Mouse (Mus musculus): ENCODE measurements around the gene Apbb2. TPM values are rescaled to one million over a fixed set of nuclear protein-coding genes. Genes with fewer than 3 reads are reported as not detected.

Gene Apbb2
- polyA plus RNA-seq, 1 experiment from 2014 or later, result 27.8 TPM

GRCm38 (mm10) chr5:66350611-66351010 is 268.0 kb downstream of the Apbb2 start:
- Histone ChIP-seq H3K4me1 (ENCODE audit: control insufficient read depth, insufficient read depth, low read length) (no peaks in the 10 kb centered on the region), H3K36me3 (replicated peaks; ENCODE audit: control insufficient read depth, insufficient read depth, low read depth, low read length) (no peaks in the 10 kb centered on the region), H3K9ac (replicated peaks; ENCODE audit: low read length) (no peak overlapping the region), H3K4me3 (ENCODE audit: low read depth, low read length) (no peak overlapping the region), H3K9me3 (replicated peaks; ENCODE audit: control insufficient read depth, low read length) (no peaks in the 10 kb centered on the region), H3K27ac (replicated peaks; ENCODE audit: low read depth, low read length) (no peak overlapping the region), H3K4me2 (ENCODE audit: low read depth, low read length) (no peak overlapping the region), H3K27me3 (ENCODE audit: control insufficient read depth, insufficient read depth, low read length) (no peaks in the 10 kb centered on the region)
- ATAC-seq (replicated peaks; ENCODE audit: insufficient number of reproducible peaks, low FRiP score, low TSS enrichment, low read depth) (no peak), DNase-seq (ENCODE audit: low spot score) (no peak)
- WGBS, result 77% methylated on average over 6 of the region's 6 CpGs

DNA sequence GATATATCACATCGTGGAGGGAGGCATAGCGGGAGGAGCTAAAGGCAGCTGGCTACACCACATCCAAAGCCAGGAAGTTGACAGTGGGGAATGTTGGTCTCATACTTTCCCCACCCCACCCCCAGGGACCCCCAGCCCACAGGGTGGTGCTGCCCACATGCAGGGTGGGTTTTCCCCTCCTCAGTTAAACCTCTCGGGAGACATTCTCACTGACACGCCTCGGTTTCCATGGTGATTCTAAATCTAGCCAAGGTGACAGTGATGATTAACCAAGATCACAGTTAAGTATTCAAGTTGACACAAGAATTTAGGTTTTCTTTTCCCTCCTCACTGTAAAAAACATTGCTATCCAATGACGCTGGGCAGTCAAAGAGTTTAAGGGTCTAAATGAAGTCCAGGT is 270.2 kb downstream of the Apbb2 start:
- Histone ChIP-seq H3K36me3 (replicated peaks; ENCODE audit: control insufficient read depth, insufficient read depth, low read depth, low read length) (no peaks in the 10 kb centered on the region), H3K4me2 (ENCODE audit: low read depth, low read length) (no peak overlapping the region), H3K27ac (replicated peaks; ENCODE audit: low read depth, low read length) (no peak overlapping the region), H3K4me1 (ENCODE audit: control insufficient read depth, insufficient read depth, low read length) (no peaks in the 10 kb centered on the region), H3K9me3 (replicated peaks; ENCODE audit: control insufficient read depth, low read length) (no peaks in the 10 kb centered on the region), H3K9ac (replicated peaks; ENCODE audit: low read length) (no peak overlapping the region), H3K27me3 (ENCODE audit: control insufficient read depth, insufficient read depth, low read length) (no peaks in the 10 kb centered on the region), H3K4me3 (ENCODE audit: low read depth, low read length) (no peak overlapping the region)
- ATAC-seq (replicated peaks; ENCODE audit: insufficient number of reproducible peaks, low FRiP score, low TSS enrichment, low read depth), result no peak
- DNase-seq (ENCODE audit: low spot score), result no peak
- WGBS, result 87% methylated on average over 6 of the region's 6 CpGs

GRCm38 (mm10) chr5:66346756-66347155 is 271.8 kb downstream of the Apbb2 start:
- no peaks in the 10 kb centered on the region for H3K9me3 ChIP-seq (replicated peaks; ENCODE audit: control insufficient read depth, low read length)
- H3K36me3 ChIP-seq (replicated peaks; ENCODE audit: control insufficient read depth, insufficient read depth, low read depth, low read length), result no peaks in the 10 kb centered on the region
- WGBS, result 88% methylated on average over 6 of the region's 6 CpGs
- no peaks in the 10 kb centered on the region for H3K4me1 ChIP-seq (ENCODE audit: control insufficient read depth, insufficient read depth, low read length)
- no peak overlapping the region for H3K27ac ChIP-seq (replicated peaks; ENCODE audit: low read depth, low read length)
- H3K9ac ChIP-seq (replicated peaks; ENCODE audit: low read length), result no peak overlapping the region
- DNase-seq (ENCODE audit: low spot score), result no peak
- no peaks in the 10 kb centered on the region for H3K27me3 ChIP-seq (ENCODE audit: control insufficient read depth, insufficient read depth, low read length)
- no peak for ATAC-seq (replicated peaks; ENCODE audit: insufficient number of reproducible peaks, low FRiP score, low TSS enrichment, low read depth)
- H3K4me3 ChIP-seq (ENCODE audit: low read depth, low read length), result no peak overlapping the region
- H3K4me2 ChIP-seq (ENCODE audit: low read depth, low read length), result no peak overlapping the region

GRCm38 (mm10) chr5:66345140-66345539 is 273.4 kb downstream of the Apbb2 start:
- Histone ChIP-seq H3K4me3 (ENCODE audit: low read depth, low read length) (no peak overlapping the region), H3K9ac (replicated peaks; ENCODE audit: low read length) (no peak overlapping the region), H3K9me3 (replicated peaks; ENCODE audit: control insufficient read depth, low read length) (no peaks in the 10 kb centered on the region), H3K36me3 (replicated peaks; ENCODE audit: control insufficient read depth, insufficient read depth, low read depth, low read length) (no peaks in the 10 kb centered on the region), H3K27me3 (ENCODE audit: control insufficient read depth, insufficient read depth, low read length) (no peaks in the 10 kb centered on the region), H3K4me2 (ENCODE audit: low read depth, low read length) (no peak overlapping the region), H3K27ac (replicated peaks; ENCODE audit: low read depth, low read length) (no peak overlapping the region), H3K4me1 (ENCODE audit: control insufficient read depth, insufficient read depth, low read length) (no peaks in the 10 kb centered on the region)
- ATAC-seq (replicated peaks; ENCODE audit: insufficient number of reproducible peaks, low FRiP score, low TSS enrichment, low read depth) (no peak), DNase-seq (ENCODE audit: low spot score) (peak; percentile 14)
- 61% methylated on average over 3 of the region's 3 CpGs for WGBS

GRCm38 (mm10) chr5:66344182-66344581 is 274.4 kb downstream of the Apbb2 start:
- H3K27me3 ChIP-seq (ENCODE audit: control insufficient read depth, insufficient read depth, low read length), result no peaks in the 10 kb centered on the region
- no peak overlapping the region for H3K9ac ChIP-seq (replicated peaks; ENCODE audit: low read length)
- H3K4me2 ChIP-seq (ENCODE audit: low read depth, low read length), result no peak overlapping the region
- no peaks in the 10 kb centered on the region for H3K4me1 ChIP-seq (ENCODE audit: control insufficient read depth, insufficient read depth, low read length)
- no peak overlapping the region for H3K4me3 ChIP-seq (ENCODE audit: low read depth, low read length)
- H3K27ac ChIP-seq (replicated peaks; ENCODE audit: low read depth, low read length), result no peak overlapping the region
- DNase-seq (ENCODE audit: low spot score) (no peak), ATAC-seq (replicated peaks; ENCODE audit: insufficient number of reproducible peaks, low FRiP score, low TSS enrichment, low read depth) (no peak)
- no peaks in the 10 kb centered on the region for H3K36me3 ChIP-seq (replicated peaks; ENCODE audit: control insufficient read depth, insufficient read depth, low read depth, low read length)
- 73% methylated on average over 2 of the region's 2 CpGs for WGBS
- no peaks in the 10 kb centered on the region for H3K9me3 ChIP-seq (replicated peaks; ENCODE audit: control insufficient read depth, low read length)

DNA sequence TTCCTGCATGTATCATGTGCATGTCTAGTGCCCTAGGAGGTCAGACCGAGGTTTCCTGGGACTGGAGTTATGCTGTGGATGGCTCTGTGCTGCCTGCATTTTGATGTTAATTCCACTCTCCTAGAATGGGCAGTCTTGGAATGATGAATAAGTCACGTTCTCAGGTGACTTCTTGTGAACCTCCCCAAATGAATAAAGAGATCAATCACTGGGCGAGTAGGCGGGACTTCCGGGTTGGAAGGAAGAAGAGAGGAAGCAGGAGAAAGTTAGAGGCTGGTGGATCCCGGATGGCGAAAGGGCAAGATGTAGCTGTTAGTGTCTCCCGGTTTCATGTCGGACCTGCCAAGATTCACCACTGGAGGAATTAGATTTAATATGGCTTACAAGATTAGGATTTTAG is 276.3 kb downstream of the Apbb2 start:
- Histone ChIP-seq H3K4me3 (ENCODE audit: low read depth, low read length) (no peak overlapping the region), H3K4me1 (ENCODE audit: control insufficient read depth, insufficient read depth, low read length) (no peaks in the 10 kb centered on the region), H3K27ac (replicated peaks; ENCODE audit: low read depth, low read length) (no peak overlapping the region), H3K36me3 (replicated peaks; ENCODE audit: control insufficient read depth, insufficient read depth, low read depth, low read length) (no peaks in the 10 kb centered on the region), H3K4me2 (ENCODE audit: low read depth, low read length) (no peak overlapping the region), H3K9ac (replicated peaks; ENCODE audit: low read length) (no peak overlapping the region), H3K9me3 (replicated peaks; ENCODE audit: control insufficient read depth, low read length) (no peaks in the 10 kb centered on the region), H3K27me3 (ENCODE audit: control insufficient read depth, insufficient read depth, low read length) (no peaks in the 10 kb centered on the region)
- WGBS, result 77% methylated on average over 9 of the region's 9 CpGs
- no peak for ATAC-seq (replicated peaks; ENCODE audit: insufficient number of reproducible peaks, low FRiP score, low TSS enrichment, low read depth)
- DNase-seq (ENCODE audit: low spot score), result no peak

- no peak overlapping the region for H3K4me2 ChIP-seq (ENCODE audit: low read depth, low read length)
- H3K36me3 ChIP-seq (replicated peaks; ENCODE audit: control insufficient read depth, insufficient read depth, low read depth, low read length), result no peaks in the 10 kb centered on the region
- no peak overlapping the region for H3K9ac ChIP-seq (replicated peaks; ENCODE audit: low read length)
- WGBS, result 34% methylated on average over 10 of the region's 10 CpGs
- H3K4me3 ChIP-seq (ENCODE audit: low read depth, low read length), result no peak overlapping the region
- ATAC-seq (replicated peaks; ENCODE audit: insufficient number of reproducible peaks, low FRiP score, low TSS enrichment, low read depth) (no peak), DNase-seq (ENCODE audit: low spot score) (no peak)
- H3K9me3 ChIP-seq (replicated peaks; ENCODE audit: control insufficient read depth, low read length), result no peaks in the 10 kb centered on the region
- H3K4me1 ChIP-seq (ENCODE audit: control insufficient read depth, insufficient read depth, low read length), result no peaks in the 10 kb centered on the region
- H3K27ac ChIP-seq (replicated peaks; ENCODE audit: low read depth, low read length), result no peak overlapping the region
- H3K27me3 ChIP-seq (ENCODE audit: control insufficient read depth, insufficient read depth, low read length), result no peaks in the 10 kb centered on the region
Observed at GRCm38 (mm10) chr5:66341848-66342247, 276.7 kb downstream of the Apbb2 start.

DNA sequence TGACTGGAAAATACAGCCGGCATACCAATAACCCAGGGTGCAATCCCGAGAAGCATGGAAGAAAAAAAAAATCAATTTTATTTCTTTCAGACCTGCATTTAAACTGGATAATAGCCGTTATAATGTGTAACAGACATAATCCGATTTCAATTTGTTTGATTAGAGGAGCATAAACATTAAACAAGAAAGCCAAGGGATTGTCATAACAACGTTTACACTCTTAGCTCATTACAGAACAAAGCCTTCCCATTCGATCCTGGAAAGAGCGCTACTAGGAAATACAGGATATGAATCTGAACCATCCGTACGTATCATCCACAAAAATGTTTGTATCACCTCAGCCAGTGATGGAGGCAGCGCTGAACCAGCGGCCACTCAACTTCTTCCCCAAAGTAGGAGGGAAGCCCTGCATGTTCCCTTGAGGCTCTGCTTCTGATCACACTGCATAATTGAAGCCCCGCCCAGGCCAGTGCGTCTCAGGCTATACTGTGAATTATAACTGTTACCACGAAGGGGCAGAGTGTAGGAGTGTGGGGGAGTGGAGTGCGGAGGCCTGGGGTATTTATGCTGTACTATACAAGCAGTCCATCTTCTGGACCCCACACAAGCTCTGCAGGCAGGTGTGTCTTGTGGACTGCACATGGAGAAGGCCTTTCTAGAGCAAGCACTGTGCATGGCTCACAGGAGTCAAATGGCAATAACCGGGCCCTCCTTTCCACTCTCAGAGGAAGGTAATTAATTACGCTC is 278.1 kb downstream of the Apbb2 start:
- no peak overlapping the region for H3K4me2 ChIP-seq (ENCODE audit: low read depth, low read length)
- no peaks in the 10 kb centered on the region for H3K4me1 ChIP-seq (ENCODE audit: control insufficient read depth, insufficient read depth, low read length)
- no peaks in the 10 kb centered on the region for H3K36me3 ChIP-seq (replicated peaks; ENCODE audit: control insufficient read depth, insufficient read depth, low read depth, low read length)
- H3K27me3 ChIP-seq (ENCODE audit: control insufficient read depth, insufficient read depth, low read length), result no peaks in the 10 kb centered on the region
- H3K27ac ChIP-seq (replicated peaks; ENCODE audit: low read depth, low read length), result no peak overlapping the region
- WGBS, result 81% methylated on average over 17 of the region's 17 CpGs
- DNase-seq (ENCODE audit: low spot score) (no peak), ATAC-seq (replicated peaks; ENCODE audit: insufficient number of reproducible peaks, low FRiP score, low TSS enrichment, low read depth) (no peak)
- H3K4me3 ChIP-seq (ENCODE audit: low read depth, low read length), result no peak overlapping the region
- H3K9ac ChIP-seq (replicated peaks; ENCODE audit: low read length), result no peak overlapping the region
- no peaks in the 10 kb centered on the region for H3K9me3 ChIP-seq (replicated peaks; ENCODE audit: control insufficient read depth, low read length)
